Mouse (Mus musculus) heart, postnatal 0 days (tissue): Measurements from ENCODE around the gene Gm10031.

Source experiments
- CTCF ChIP-seq: IDR thresholded peaks from 2 replicates; pipeline ENCODE4 v1.5.1; 2016; ENCODE audit warnings: antibody characterized with exemption, control low read depth, low read depth
- EP300 ChIP-seq: IDR thresholded peaks from 2 replicates; pipeline ENCODE4 v1.6.1; 2016; ENCODE audit warnings: antibody characterized with exemption, low read depth

GRCm38 (mm10) chr1:156474854-156475253, 49.0 kb upstream of the Gm10031 start:
- TF ChIP-seq CTCF (no peak), EP300 (no peak)
